Mouse (Mus musculus): ENCODE data around the gene Ube2l3. TPM values are rescaled to one million over a fixed set of nuclear protein-coding genes. Genes with fewer than 3 reads are reported as not detected.

Gene Ube2l3
- total RNA-seq, 2 experiments from 2014 or later, result 40.6 to 161 TPM

DNA sequence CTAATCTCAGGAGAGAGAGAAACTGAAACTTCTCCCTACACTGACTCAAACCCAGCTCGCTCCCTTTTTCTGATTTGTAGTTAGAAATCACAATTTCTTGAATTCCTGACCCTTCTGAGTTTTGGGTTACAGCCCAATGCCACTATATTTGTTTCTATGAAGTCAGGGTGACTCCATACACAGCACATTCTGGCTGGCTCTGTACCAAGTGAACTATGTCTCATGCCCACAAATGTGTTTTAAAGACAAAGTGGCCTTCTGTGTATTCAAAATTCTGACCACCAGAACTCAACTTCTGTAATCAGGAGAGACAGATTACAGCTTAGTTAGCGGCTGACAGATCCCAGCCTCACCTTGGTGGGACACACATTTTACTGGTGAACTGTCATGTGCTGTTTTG lies 48.1 kb downstream of the Ube2l3 start:
- no peak for ATAC-seq (replicated peaks; ENCODE audit: low FRiP score, poor library complexity, severe bottlenecking)

DNA sequence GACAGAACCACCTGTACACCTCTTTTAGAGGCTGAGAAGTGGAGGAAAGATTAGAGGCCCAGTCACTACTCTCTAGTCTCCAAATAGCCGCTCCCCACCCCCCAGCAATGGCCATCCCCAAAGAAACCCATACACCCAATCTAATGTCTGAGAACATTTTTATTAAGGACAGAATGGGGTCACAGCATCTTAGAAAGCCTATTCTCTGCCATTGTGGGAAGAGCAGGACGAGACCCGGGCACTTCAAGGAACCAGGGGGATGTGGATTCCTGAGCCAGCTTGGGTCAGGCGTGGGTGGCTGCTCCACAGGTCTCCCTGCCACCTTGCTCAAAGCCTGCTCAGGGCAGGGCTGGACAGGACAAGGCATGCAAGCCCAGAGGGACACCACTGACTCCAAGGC lies 50.6 kb downstream of the Ube2l3 start:
- ATAC-seq (replicated peaks; ENCODE audit: low FRiP score, poor library complexity, severe bottlenecking), result no peak

DNA sequence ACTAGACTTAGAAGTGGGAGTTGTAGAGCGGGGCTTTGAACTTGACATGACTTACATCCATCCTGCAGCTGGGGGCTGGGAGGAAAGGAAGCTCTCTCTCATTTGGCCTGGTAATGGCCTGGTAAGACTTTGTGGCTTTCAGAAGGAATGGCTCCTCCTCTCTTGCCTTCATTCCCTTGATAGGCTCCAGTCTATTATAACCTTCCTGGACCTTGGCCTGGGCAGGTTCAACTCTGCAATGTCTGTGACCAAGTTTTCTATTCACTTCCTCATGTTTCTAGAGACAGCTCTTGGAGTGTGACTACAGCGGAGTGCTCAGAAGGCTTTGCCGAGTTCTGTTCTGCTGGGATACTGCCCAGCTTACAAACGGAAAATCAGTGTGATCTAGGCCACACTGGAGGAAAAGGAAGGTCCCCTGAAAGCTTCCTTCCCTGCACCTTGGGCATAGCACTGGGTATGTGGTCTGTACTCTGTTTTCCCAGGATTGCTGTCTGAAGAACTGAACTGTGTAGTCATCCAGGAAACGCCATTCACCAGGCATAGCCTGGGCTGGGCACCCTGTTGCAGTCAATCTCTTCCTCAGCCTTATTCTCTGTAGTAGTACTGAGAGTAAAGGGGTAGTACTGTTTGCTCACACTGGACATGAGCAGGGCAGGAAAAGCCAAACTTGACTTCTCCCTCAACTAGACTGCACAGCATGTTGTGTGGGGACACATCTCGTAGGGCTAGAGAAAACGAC lies 51.8 kb downstream of the Ube2l3 start:
- no peak for ATAC-seq (replicated peaks; ENCODE audit: low FRiP score, poor library complexity, severe bottlenecking)

DNA sequence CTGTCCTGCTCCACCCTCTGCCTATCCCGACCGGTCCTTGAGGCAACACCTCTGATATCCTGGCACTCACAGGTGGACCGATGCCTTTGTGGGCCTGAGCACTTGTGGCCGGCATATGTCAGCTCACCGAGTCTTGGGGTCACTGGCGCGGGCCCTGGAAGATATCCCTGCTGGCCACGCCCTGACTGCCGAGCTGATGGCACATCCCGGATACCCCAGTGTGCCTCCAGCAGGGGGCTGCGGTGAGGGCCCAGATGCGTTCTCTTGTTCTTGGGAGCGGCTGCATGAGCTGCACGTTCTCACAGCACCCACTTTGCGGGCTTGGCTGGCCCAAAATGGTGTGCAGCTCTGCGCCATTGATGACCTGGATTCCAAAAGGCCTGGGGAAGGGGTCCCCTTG lies 54.4 kb downstream of the Ube2l3 start:
- no peak for ATAC-seq (replicated peaks; ENCODE audit: low FRiP score, poor library complexity, severe bottlenecking)

DNA sequence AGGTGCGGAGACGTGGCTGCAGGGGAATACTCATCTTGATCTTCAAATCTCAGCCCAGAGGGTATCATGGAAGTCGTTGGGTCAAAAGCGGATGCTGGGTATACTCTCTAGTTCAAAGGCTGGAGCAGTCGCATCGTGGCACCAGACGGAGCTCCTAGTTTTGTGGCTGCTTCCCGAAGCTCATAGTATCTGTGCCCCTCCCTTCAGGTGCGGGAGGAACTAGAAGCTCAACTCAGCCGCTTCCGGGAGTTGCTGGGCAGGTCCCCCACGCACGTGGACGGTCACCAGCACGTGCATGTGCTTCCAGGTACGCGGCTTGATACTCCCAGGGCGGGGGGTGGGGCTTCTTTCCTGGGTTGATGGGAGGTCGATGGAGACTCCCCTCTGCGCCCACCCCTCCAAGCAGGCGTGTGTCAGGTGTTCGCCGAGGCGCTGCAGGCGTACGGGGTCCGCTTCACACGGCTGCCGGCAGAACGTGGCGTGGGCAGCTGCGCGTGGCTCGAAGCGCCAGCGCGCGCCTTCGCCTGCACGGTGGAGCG lies 55.0 kb downstream of the Ube2l3 start:
- ATAC-seq (replicated peaks; ENCODE audit: low FRiP score, poor library complexity, severe bottlenecking), result no peak

DNA sequence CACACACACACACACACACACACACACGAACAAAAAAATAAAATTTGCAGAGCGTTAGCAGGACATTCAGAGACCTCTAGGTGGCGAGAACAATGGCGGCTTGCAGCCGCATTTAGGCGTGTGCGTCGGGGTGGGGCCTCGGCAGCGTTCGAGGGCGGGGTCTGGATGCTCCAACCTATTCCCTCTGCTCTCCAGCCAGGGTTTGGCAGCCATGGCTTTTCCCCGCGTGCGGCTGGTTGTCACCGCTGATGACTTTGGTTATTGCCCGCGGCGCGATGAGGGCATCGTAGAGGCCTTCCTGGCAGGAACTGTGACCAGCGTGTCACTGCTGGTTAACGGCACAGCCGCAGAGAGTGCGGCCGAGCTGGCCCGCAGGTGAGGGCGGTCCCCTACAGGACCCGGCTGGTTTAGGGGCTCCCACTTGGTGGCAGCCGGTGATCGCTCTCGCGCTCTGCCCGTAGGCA lies 55.6 kb downstream of the Ube2l3 start, which contains the start of gene Ccdc116:
Gene Ccdc116 (minus strand): TSS at position 458 of the 464 bp plus-strand sequence.
- ATAC-seq (replicated peaks; ENCODE audit: low FRiP score, poor library complexity, severe bottlenecking), result peak; percentile 94

DNA sequence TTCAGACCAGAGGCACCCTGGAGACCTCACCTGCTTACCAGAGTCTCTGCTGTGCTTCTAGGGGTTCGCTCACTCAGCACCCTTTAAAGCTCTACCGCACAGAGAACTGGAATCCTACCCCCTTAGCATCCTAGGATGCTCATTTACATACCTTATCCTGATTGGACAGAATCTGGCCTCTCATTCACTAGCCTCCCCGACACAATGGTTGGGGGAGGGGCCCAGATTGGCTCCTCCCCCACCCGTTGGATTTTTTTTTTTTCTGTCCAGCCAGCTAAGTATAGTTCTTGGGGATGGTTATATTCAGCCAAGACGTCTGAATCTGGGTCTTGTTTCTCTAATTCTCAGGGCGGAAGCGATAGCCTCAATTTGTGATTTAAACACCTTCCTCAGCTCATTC lies 58.1 kb downstream of the Ube2l3 start, which contains the start of gene Ydjc:
Gene Ydjc (plus strand): TSS at position 283 of the 400 bp plus-strand sequence.
- no peak for ATAC-seq (replicated peaks; ENCODE audit: low FRiP score, poor library complexity, severe bottlenecking)

DNA sequence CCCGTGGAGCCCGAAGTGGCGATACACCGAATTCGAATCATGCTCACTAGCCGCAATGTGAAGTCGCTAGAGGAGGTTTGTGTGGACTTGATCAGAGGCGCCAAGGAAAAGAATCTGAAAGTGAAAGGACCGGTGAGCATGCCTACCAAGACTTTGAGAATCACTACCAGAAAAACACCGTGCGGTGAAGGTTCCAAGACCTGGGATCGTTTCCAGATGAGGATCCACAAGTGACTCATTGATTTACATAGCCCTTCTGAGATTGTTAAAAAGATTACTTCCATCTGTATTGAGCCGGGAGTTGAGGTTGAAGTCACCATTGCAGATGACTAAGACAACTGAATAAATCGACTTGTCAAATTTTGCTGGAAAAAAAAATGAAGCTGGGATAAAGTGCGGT lies 65.1 kb downstream of the Ube2l3 start:
- ATAC-seq (replicated peaks; ENCODE audit: low FRiP score, poor library complexity, severe bottlenecking), result no peak

DNA sequence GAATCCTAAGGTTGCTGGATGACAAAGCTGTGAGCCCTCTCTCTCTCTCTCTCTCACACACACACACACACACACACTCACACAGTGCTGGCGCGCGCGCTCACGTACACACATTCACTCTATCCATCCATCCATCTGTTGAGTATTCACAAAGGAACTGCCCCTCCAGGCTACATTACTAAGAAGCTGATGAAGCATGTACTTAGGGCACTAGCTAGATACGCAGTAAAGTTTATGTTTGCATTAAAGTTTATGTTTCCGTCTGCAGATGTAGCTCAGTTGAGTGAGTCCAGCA lies 69.6 kb downstream of the Ube2l3 start:
- ATAC-seq (replicated peaks; ENCODE audit: low FRiP score, poor library complexity, severe bottlenecking), result no peak

DNA sequence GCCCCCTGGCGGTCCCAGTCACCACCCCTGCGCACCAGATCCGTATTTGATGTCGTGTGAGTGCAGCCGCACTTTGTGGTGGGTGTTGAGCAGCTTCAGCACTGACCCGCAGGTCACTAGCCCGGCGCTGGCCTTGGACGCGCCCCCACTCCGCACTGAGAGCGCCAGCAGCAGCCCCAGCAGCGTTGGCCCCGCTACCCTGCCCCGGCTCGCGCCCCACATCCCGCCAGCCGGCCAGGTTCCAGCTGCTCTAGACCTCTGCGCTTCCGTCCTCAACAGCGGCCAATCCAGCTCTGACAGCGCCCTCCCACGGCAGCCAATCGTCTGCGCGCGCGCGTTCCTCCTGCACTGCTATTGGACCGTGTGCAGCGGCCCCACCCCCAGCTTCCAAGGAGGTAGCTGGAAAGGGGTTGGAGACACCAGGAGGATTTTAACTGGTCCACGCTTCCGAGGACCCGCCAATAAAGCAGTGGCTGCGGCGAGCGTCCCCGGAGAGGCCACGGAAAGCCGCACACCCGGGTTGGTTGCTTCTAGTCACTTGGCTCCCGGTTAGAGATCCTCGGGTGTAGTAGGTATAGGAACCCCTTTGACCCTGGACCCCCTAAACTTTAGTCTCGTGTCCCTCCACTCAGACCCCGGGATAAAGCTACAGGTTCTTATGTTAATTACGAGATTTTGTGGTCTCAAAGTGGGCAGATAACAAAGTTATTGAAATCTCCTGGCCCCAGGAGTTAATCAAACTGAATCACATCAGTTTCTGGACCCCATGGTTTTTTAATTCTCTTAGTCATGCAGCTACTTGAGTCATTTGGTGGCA lies 70.2 kb downstream of the Ube2l3 start, which contains the start of gene Sdf2l1:
Gene Sdf2l1 (minus strand): TSS at position 295 of the 817 bp plus-strand sequence.
- ATAC-seq (replicated peaks; ENCODE audit: low FRiP score, poor library complexity, severe bottlenecking), result peak; percentile 99

DNA sequence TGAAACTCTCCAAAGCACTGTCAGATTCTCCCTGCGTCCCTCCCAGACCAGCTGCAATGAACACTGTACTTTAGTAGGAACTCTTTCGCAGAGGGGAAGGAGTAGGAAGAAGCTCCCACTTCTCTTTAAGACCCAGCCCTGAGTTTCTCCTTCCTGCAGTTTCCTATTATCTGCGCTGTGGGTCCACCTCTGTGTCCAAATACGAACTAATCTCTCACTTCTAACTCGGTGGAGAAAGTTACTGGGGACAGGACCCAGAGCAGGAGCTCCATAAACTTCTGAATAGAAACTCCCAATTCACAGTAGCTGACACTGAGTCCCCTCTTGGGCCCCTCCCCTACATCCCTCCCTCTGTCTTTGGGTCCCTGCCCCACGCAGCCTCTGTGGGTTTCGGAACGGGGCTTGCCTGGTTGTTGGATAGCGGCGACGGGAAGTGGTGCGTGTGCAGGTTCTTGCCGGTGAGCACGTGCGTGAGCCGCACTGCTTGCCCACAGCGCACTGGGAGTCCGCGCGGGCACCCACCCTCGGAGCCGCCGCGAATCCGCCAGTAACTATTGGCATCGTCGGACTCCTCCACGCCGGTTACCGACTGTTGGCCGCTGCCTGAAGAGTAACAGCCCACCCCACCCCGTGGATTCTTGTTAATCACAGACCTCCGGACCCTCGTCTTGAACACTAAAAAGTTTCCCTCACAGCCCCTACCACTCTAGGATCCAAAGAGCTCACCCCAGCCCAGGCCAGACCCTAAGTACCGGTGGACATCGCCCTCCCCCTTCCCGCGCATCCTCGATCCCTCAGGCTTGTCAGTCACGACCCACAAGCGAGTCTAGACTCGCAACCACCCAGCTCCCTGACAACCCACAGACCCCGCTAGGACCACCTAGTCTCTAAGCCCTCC lies 71.0 kb downstream of the Ube2l3 start:
- no peak for ATAC-seq (replicated peaks; ENCODE audit: low FRiP score, poor library complexity, severe bottlenecking)

DNA sequence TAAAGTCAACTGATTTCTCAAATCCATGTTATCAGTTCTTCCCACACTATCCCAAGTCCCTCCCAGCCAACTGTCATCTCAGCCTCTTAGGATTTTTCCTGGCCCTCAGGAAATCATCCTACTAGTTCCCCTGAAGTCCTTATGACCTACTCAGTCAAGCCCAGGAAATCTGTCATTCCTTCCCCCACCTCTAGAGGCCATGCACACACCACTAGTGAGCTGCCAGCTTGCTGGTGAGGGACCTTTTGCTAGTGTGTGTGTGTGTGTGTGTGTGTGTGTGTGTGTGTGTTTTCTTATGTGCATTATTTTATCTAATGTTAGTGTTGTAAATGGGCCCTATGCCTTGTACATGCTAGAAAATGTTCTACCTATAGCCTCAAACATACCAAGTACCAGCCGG lies 75.2 kb downstream of the Ube2l3 start:
- no peak for ATAC-seq (replicated peaks; ENCODE audit: low FRiP score, poor library complexity, severe bottlenecking)

DNA sequence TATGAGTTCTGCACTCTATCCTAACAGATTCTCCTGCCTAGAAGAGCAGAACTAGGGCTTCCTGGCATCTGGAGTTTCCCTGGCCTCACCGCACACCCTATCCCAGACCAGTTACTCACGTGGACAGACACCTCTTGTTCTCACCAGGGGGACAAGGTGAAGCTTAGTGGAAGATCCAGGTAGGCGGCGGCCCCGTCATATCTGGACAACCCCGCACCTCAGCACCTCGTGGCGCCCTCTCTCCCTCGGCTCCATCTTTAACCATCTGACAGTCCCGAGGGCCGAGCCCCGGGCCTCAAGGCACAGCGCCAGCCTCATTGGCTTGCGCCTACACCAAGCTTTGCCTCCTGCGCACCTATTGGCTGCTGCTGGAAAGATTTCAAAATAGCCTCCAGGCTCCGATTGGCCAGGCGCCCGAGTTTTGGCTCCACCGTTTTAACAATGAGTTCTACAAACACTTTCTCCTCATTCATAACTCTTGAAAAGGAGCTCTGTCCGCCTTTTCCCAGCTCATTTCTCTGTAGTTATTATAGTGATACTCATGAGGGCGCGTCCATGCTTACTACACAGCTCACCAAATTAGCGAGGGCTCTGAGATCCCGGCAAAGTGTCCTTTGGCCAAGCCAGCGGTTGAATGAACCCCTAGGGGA lies 77.5 kb downstream of the Ube2l3 start, which contains the start of gene 2610318N02Rik:
Gene 2610318N02Rik (minus strand): TSS at position 297 of the 650 bp plus-strand sequence.
- ATAC-seq (replicated peaks; ENCODE audit: low FRiP score, poor library complexity, severe bottlenecking), result peak; percentile 97

DNA sequence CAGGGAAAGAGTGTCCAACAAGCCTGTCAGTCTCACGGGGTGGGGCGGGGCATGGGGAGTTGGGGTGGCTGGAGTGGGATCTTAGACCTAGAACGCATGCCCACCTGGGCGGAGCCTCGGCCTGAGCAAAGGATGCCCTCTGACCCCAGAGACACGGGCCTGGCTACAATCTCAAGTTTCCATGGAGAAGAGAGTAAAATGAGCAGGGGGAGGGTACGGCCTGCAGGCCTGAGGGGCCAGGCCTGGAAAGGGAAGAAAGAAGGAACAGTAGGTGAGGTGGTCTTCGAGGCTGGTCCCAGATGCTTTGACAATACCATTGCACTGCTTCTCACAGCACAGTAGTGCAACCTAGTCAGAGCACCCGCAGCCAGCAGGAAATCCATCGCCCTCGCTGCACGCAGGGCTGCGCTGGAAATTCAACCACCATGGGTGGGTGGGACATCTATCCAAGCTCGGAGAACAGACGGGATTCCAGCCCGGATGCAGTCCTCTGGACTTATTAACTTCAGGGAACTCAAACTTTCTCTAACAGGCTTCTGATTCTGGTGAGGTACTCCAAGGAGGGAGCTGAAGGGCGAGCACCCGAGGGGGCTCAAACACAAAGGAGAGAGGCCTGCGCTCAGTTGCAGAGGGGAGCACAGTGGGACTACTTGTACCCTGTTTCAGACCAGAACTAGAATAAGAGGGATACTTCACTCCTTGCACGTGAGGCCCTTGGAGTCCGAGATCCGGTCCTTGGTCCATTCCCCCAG lies 78.2 kb downstream of the Ube2l3 start:
- peak; percentile 17 for ATAC-seq (replicated peaks; ENCODE audit: low FRiP score, poor library complexity, severe bottlenecking)

DNA sequence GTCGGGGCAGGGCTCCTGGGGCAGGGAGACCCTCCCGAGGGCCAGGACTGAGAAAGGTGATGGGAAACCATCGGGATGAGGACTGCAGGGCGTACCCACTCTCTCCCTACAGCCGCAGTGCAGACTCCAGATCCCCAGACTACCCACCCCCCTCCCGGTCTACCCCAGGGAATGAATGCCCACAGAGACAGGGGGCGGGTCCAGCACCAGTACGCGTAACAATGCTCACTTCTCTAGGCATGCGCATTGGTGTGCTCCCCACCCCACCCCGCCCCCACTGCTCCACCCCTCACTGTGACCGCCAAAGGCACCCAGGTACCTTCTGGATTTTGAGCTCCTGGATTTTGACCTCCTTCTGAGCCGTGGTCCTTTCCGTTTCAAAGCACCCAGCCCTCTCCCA lies 80.9 kb downstream of the Ube2l3 start:
- ATAC-seq (replicated peaks; ENCODE audit: low FRiP score, poor library complexity, severe bottlenecking), result no peak

DNA sequence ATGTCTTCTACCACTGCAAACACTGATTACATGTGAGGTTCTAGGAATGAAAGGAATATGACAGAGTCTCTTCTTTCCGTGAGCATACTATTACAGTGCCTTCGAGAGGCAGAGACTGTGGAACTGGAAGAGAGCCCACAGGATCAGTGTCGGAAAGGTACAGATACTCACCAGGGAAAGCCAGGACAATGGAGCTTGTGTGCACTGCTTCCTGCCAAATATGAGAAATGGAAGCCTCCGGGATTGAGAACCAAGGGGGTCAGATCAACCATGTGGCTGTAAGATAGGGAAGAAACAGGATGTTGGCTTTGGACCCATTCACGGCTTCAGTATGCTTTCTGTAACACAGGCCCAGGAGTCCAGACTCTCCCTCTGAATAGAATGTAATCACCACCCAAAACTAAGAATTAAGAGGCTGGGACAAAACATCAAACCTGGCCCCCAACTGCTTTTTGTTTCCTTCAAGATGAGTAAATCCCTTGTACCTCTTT lies 85.1 kb downstream of the Ube2l3 start:
- no peak for ATAC-seq (replicated peaks; ENCODE audit: low FRiP score, poor library complexity, severe bottlenecking)

DNA sequence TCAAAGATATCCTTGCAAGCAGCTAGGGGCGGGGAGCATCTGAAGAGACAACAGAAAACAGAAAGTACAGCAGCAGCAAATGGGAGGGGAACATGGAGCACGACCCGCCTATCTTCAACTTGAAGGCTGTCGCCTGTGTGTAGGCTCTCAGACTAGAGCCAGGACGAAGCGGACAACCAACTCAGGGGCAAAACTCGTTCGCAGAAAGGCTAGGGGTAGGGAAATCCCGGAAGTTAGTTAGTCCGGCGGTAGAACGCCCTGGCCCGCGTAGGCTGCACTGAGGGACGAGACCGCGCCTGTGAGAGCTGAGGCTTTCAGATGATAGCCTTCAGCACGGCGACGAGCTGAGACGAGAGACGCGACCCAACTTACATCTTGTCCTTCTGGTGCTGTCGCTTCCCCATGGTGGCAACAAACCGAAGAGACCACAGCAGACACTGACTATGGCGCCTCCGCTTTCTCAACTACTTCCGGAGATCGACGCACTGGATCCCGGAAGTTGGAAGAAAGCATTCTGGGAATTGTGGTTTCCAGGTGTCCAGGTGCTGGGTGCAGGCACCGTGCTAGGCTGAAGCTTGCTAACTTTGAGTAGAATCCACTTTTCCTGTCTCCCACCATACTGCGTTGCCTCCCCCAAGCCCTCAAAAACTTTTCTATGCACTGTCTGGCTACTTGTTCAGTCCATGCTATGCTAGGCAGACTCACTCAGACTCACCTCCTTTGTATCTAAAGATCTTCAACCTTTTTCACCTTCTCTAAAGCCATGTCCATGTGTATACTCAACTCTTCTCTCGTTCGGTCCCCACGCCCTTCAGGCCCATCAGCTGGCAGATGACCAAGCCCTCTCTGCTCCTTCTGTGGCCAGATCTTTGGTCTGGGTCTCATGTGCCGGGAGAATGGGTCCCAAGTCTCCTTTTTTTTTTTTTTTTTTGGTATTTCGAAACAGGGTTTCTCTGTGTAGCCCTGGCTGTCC lies 91.4 kb downstream of the Ube2l3 start, which contains the start of gene Ppil2:
Gene Ppil2 (minus strand): TSS at position 487 of the 973 bp plus-strand sequence.
- peak; percentile 98 for ATAC-seq (replicated peaks; ENCODE audit: low FRiP score, poor library complexity, severe bottlenecking)
